Mouse (Mus musculus): ENCODE results near the gene Olig1.

DNA sequence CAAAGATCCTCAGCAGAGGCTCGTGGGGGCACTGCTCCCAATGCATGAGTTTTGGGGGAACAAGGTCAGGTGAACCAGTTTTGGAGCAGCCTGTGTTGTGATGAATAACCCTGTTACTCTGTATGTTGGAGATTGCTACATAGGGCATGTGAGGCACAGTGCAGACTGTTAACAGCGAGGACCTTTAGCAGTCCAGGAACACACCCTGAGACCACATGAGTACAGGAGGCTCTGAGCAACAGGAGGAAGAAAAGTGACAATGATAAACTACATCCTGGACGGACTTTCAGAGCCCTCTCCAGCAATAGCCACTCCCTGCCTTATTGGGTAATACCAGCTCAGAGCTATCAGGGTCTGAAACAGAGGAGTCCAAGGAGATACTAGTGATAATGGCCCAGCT, 10.6 kb upstream of the Olig1 start:
- TF ChIP-seq NRF1 (IDR thresholded peaks at IDR 0.05; ENCODE audit: insufficient read depth, low read depth, low read length, poor library complexity, severe bottlenecking), result no peak
- no peak for TF ChIP-seq CTCF (IDR thresholded peaks at IDR 0.05 in 2 of 3, conservative IDR thresholded peaks at IDR 0.05 in 1 of 3; ENCODE audit: control insufficient read depth in 1 of 3, insufficient read depth in 1 of 3, low read depth in 2 of 3, low read length in 3 of 3, poor library complexity in 1 of 3, severe bottlenecking in 1 of 3)

All from MEL (cell line).